Mouse (Mus musculus): ENCODE measurements at regions not wholly inside any gene's neighbourhood (a gene's known extent, or its start where the extent isn't known, plus 50 kb on each side); places are given as distances from the start of the nearest gene placed in this dataset.

DNA sequence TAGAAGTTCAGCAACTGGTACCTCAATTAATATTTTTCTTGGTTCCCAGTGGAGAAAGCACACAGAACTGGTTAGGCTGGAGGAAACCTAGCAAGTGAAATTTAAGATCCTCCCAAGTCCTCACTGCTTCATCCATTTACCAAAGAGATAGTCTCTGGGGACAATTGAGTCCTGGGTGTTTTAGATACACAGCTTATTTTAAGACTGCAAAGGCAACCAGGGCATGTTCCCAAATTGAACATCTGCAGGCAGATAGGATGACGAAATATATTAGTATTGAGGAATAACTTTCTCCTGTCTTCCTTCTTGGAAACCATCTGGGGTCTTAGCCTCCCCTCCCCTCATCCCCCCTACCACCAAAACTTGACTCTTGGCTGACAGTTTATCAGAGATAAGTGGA lies 356.3 kb upstream of the Npvf start:
- Histone ChIP-seq H3K9ac (no peak overlapping the region), H3K9me3 (replicated peaks) (no peaks in the 10 kb centered on the region), H3K4me3 (no peak overlapping the region), H3K27ac (no peak overlapping the region), H3K4me1 (no peaks in the 10 kb centered on the region), H3K36me3 (no peaks in the 10 kb centered on the region), H3K4me2 (no peak overlapping the region), H3K27me3 (replicated peaks) (no peaks in the 10 kb centered on the region)
- 60% methylated on average over 1 of the region's 1 CpGs for WGBS (ENCODE audit: insufficient replicate concordance)
- no peak for ATAC-seq

DNA sequence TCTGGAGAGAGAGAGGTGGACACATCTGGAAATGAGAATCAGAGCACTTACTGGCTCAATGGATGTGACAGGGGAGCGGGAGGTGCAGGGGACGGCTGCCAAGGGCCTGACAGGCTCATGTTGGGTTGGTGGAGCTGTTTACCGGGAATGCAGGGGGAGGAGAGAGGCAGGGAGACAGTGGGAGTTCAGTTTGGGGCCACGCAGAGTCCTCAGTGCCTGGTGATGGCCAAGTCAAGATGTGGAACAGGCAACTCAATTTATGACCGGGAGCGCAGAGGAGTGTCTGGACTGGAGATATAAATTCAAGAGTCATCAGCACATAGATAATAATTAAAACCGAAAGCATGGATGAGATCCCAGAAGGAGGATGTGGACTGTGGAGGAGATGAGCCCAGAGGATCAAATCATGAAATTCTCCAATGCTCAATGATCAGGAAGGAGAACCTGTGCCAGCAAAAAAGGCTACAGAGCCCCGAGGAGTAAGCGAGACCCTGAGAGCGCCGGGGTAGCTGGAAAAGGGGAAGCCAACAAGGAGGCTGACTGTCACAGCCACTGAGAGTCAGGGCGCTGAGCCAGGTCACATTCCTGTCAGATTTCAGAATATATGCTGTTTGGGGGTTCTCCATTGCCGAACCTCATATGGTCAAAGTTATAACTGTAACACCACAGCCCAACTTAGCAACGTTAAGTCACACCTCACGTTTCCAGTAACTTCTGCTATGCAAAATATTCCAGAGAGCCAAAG lies 358.0 kb upstream of the Npvf start:
- ATAC-seq = no peak

DNA sequence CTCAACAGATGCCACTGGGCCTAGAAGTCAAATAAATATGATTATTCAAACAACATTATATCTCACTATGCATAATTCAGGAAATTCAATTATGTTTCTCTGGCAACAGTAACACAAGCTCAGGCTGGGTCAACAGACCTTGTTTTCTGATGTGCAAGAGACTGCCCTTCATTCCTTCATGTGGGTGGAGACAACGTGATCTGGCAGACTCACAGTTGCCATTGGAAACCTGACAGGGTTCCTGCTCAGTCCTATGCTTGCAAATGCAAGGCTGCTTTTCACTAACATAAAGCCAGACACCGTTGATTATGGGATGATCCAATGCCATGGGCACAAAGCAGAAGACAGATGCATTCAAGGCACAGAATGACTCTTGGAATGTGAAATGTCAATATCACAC lies 361.5 kb upstream of the Npvf start:
- H3K9me3 ChIP-seq (replicated peaks) = no peaks in the 10 kb centered on the region
- no peak overlapping the region for H3K4me3 ChIP-seq
- H3K36me3 ChIP-seq = no peaks in the 10 kb centered on the region
- H3K27ac ChIP-seq = no peak overlapping the region
- 61% methylated on average over 2 of the region's 2 CpGs for WGBS (ENCODE audit: insufficient replicate concordance)
- ATAC-seq = no peak
- no peak overlapping the region for H3K4me2 ChIP-seq
- no peaks in the 10 kb centered on the region for H3K4me1 ChIP-seq
- H3K27me3 ChIP-seq (replicated peaks) = no peaks in the 10 kb centered on the region
- H3K9ac ChIP-seq = no peak overlapping the region

More for the DNA sequence above, 358.0 kb upstream of the Npvf start:
- Histone ChIP-seq H3K9ac (no peak overlapping the region), H3K4me3 (no peak overlapping the region), H3K9me3 (replicated peaks) (no peaks in the 10 kb centered on the region), H3K4me1 (no peaks in the 10 kb centered on the region), H3K27ac (no peak overlapping the region), H3K4me2 (no peak overlapping the region), H3K36me3 (no peaks in the 10 kb centered on the region), H3K27me3 (replicated peaks) (no peaks in the 10 kb centered on the region)
- WGBS (ENCODE audit: insufficient replicate concordance) = 63% methylated on average over 15 of the region's 15 CpGs

DNA sequence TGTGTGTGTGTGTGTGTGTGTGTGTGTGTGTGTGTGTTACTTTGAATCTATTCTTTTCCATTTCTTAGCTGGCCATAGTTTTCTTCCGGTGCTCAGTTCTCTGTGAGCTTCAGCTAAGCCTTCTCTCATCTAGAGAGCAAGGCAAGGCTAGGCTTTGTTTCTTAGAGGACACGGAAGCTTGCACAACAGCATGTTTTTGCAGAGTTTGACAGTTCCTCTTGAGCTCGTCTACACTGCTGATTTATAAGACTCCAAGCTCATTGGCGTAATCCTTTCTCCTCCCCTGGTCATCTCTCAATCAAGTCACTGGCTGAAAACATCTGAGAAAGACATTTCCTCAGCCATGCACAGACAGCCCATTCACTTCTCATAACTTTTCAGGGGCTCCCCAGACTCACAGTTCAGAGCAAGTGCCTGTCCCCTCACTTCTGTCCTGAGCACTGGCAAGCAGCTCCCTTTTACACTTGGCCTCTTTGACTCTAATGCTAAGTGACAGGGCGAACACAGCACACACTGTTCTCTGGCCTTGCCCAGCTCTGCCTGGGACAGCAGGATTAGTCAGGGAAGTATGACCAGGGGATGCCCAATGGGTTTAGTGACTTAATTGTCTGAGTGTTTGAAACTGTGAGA lies 362.3 kb upstream of the Npvf start:
- WGBS (ENCODE audit: insufficient replicate concordance) = 56% methylated on average over 5 of the region's 5 CpGs
- Histone ChIP-seq H3K4me2 (no peak overlapping the region), H3K27ac (no peak overlapping the region), H3K4me3 (no peak overlapping the region), H3K36me3 (no peaks in the 10 kb centered on the region), H3K4me1 (no peaks in the 10 kb centered on the region), H3K9ac (no peak overlapping the region), H3K27me3 (replicated peaks) (no peaks in the 10 kb centered on the region), H3K9me3 (replicated peaks) (no peaks in the 10 kb centered on the region)
- ATAC-seq = no peak

DNA sequence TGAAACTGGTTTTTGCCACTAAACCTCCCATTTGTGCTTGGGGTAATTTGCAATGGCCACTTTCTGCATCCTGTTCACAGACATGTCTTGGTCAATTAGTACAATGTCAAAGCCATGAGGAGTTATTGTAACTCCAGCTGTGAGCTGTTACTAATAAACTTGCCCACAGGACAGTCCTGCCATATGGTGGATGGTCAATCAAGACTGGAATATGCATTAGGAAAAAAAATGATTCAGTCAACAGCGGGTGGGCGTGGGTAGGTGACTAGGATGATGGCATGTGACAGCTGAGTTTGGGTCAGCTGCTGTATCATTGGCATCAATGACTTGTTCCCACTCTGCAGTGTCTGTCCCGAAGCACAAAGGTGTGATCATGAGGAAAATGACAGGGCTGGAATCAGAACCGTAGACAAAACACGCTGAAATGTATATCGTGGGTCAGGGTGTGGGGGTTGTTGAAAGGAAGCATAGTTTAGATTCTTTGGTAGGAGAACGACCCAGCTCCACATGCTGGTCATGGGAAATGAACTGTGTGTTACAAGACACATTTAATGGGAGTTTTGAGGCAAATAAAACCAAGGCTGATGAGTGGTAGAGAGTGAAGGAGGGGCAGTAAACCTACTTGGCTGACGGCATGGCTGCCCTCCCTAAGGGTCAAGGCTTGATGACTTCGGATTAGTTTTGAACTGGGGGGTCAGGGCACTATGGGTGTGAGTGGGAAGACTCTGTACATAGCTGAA lies 363.2 kb upstream of the Npvf start:
- no peaks in the 10 kb centered on the region for H3K36me3 ChIP-seq
- no peak for ATAC-seq
- no peaks in the 10 kb centered on the region for H3K9me3 ChIP-seq (replicated peaks)
- 71% methylated on average over 9 of the region's 9 CpGs for WGBS (ENCODE audit: insufficient replicate concordance)
- H3K4me3 ChIP-seq = no peak overlapping the region
- H3K27me3 ChIP-seq (replicated peaks) = no peaks in the 10 kb centered on the region
- H3K4me1 ChIP-seq = no peaks in the 10 kb centered on the region
- no peak overlapping the region for H3K27ac ChIP-seq
- no peak overlapping the region for H3K4me2 ChIP-seq
- H3K9ac ChIP-seq = no peak overlapping the region

DNA sequence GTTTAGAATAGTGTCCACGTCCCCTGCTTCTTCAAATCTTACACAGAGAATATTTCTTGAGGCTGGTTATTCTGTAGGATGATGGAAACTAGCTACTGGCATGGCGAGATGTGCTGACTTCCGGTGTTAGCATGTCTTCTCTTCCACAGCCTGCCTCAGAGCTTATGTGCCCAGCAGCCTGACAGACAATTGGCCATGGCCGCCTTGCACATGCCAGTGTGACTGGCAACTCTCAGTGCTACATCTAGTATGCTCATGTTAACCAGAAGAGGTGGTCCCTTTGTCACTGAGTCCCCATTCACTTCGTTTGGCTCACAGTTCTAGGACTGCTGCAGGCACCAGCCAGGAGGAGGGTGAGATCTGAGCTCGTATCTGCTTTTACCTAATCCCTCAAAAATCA lies 367.0 kb upstream of the Npvf start:
- WGBS (ENCODE audit: insufficient replicate concordance) = 60% methylated on average over 6 of the region's 6 CpGs

DNA sequence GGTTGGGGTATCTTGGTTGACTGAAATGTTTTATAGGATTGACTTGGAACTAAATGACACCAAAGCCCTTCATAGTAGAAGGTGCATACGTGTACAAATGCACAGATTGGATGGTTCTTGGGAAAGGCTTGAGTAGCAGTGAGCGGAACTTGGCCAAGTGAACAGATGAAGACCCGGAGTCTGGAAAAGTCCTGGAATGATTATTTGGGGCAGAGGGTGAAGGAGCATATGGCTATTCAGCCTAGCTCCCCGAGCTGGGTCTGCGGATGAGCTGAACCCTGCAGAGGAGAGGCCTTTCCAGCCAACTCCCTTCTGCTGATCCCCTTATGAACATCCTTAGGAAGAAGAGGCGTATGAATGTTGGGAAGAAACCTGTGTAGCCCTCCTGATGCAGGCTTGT lies 369.1 kb upstream of the Npvf start:
- no peaks in the 10 kb centered on the region for H3K9me3 ChIP-seq (replicated peaks)
- no peak for ATAC-seq
- H3K36me3 ChIP-seq = no peaks in the 10 kb centered on the region
- H3K27ac ChIP-seq = no peak overlapping the region
- H3K9ac ChIP-seq = no peak overlapping the region
- no peak overlapping the region for H3K4me3 ChIP-seq
- no peaks in the 10 kb centered on the region for H3K27me3 ChIP-seq (replicated peaks)
- H3K4me2 ChIP-seq = no peak overlapping the region
- no peaks in the 10 kb centered on the region for H3K4me1 ChIP-seq
- 64% methylated on average over 6 of the region's 6 CpGs for WGBS (ENCODE audit: insufficient replicate concordance)

More for the DNA sequence above, 367.0 kb upstream of the Npvf start:
- H3K9ac ChIP-seq = no peak overlapping the region
- no peaks in the 10 kb centered on the region for H3K27me3 ChIP-seq (replicated peaks)
- H3K36me3 ChIP-seq = no peaks in the 10 kb centered on the region
- H3K4me3 ChIP-seq = no peak overlapping the region
- H3K9me3 ChIP-seq (replicated peaks) = no peaks in the 10 kb centered on the region
- no peak overlapping the region for H3K4me2 ChIP-seq
- no peak overlapping the region for H3K27ac ChIP-seq
- H3K4me1 ChIP-seq = no peaks in the 10 kb centered on the region
- no peak for ATAC-seq

DNA sequence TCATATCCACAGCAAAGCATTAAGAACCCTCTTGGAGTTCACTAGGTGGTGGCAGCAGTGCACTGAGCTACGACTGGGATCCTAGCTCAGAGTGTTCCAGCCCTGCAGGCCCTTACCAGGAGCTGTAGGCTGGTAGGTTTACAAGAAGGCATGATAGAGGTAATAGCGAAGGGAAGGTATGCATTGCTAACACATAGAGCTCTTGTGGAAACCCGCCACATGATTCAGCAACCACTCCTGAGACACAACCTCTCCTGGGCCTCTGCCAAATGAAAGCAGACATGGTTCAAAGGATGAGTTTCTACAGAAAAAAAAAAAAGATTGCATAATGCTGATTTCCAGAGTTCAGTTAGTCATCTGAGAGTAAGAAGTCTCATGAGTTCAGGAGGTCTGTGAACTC lies 370.5 kb upstream of the Npvf start:
- WGBS (ENCODE audit: insufficient replicate concordance) = 58% methylated on average over 3 of the region's 3 CpGs
- no peak overlapping the region for H3K27ac ChIP-seq
- H3K4me2 ChIP-seq = no peak overlapping the region
- no peak for ATAC-seq
- H3K27me3 ChIP-seq (replicated peaks) = no peaks in the 10 kb centered on the region
- no peak overlapping the region for H3K9ac ChIP-seq
- H3K4me1 ChIP-seq = no peaks in the 10 kb centered on the region
- no peak overlapping the region for H3K4me3 ChIP-seq
- no peaks in the 10 kb centered on the region for H3K36me3 ChIP-seq
- no peaks in the 10 kb centered on the region for H3K9me3 ChIP-seq (replicated peaks)

DNA sequence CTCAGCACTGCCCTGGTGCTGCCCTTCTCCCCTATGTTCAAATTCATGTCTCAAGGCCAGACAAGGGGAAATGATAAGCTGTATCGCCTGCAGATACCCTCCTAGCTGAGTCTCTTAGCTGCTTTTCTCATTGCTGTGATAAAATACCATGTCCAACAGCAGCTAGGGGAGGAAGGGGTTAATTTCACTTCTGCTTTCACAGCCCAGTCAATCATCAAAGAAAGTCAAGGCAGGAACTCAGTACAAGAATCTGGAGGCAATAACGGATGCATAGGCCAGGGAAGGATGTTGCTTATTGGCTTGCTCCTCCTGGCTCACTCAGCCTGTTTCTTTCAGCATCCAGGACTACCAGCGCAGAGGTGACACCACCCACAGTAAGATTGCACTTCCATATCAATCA lies 371.2 kb upstream of the Npvf start:
- Histone ChIP-seq H3K36me3 (no peaks in the 10 kb centered on the region), H3K27me3 (replicated peaks) (no peaks in the 10 kb centered on the region), H3K4me1 (no peaks in the 10 kb centered on the region), H3K27ac (no peak overlapping the region), H3K4me2 (no peak overlapping the region), H3K4me3 (no peak overlapping the region), H3K9ac (no peak overlapping the region), H3K9me3 (replicated peaks) (no peaks in the 10 kb centered on the region)
- ATAC-seq = no peak
- 43% methylated on average over 3 of the region's 3 CpGs for WGBS (ENCODE audit: insufficient replicate concordance)

DNA sequence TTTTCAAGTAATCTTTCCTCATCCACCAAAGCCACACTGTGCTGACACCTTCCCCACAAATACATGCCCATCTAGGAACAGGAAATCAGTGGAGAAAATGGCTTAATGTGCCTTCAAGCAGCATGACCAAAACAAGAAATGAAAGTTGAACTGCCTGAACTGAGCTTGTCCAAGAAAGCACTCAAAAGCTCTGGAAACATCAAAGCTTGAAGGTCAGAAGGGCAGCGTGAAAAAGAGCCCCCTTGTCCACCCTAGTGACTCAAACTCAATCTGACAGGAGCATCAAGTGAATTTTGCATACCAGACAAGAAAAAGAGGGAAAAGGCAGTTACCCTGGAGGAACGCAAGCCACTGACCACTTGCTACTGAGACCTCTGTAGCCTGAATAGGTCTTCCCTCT lies 373.1 kb upstream of the Npvf start:
- no peak for ATAC-seq
- WGBS (ENCODE audit: insufficient replicate concordance) = 54% methylated on average over 2 of the region's 2 CpGs
- Histone ChIP-seq H3K4me1 (no peaks in the 10 kb centered on the region), H3K36me3 (no peaks in the 10 kb centered on the region), H3K27me3 (replicated peaks) (no peaks in the 10 kb centered on the region), H3K9me3 (replicated peaks) (no peaks in the 10 kb centered on the region), H3K4me2 (no peak overlapping the region), H3K27ac (no peak overlapping the region), H3K9ac (no peak overlapping the region), H3K4me3 (no peak overlapping the region)

DNA sequence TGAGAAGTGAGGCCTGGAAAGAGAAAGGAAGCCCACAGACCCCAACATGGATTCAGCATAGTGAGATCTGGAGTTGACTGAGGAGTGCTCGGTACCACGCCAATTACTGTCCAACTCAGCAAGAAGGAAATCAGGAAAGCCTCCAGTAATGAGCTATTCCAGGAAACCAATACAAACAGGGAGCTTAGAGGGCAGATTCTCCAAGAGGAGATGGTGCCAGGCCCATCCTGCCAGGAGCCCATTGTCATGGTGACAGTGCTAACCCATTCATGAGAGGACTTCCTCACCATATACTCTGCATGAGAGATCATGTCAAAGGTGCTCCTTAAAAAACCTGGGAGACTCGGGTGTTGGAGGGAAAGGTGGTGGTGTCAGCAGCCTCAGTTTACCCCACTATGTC lies 375.3 kb upstream of the Npvf start:
- Histone ChIP-seq H3K9me3 (replicated peaks) (no peaks in the 10 kb centered on the region), H3K4me1 (no peaks in the 10 kb centered on the region), H3K36me3 (no peaks in the 10 kb centered on the region), H3K27me3 (replicated peaks) (no peaks in the 10 kb centered on the region), H3K9ac (no peak overlapping the region), H3K27ac (no peak overlapping the region), H3K4me2 (no peak overlapping the region), H3K4me3 (no peak overlapping the region)
- 65% methylated on average over 3 of the region's 3 CpGs for WGBS (ENCODE audit: insufficient replicate concordance)
- no peak for ATAC-seq

DNA sequence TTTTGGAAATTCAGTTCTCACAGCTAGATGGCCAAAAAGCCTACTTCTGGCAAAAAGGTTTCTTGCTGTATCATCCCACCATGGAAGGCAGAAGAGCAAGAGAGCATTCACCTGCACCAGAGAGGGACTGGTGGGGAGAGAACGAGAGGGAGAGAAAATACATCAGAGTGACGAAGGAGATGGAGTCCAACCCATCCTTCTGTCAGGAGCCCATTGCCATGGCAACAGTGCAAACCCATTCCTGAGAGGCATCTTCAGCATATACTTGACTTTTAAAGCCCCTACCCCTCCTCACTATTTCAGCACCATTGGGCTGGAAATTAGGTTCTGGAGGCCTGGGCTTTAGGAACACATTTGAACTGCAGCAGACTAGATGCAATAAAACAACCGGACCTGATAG lies 375.7 kb upstream of the Npvf start:
- H3K4me2 ChIP-seq = no peak overlapping the region
- H3K4me1 ChIP-seq = no peaks in the 10 kb centered on the region
- no peaks in the 10 kb centered on the region for H3K9me3 ChIP-seq (replicated peaks)
- no peaks in the 10 kb centered on the region for H3K36me3 ChIP-seq
- H3K27ac ChIP-seq = no peak overlapping the region
- no peaks in the 10 kb centered on the region for H3K27me3 ChIP-seq (replicated peaks)
- 76% methylated on average over 3 of the region's 3 CpGs for WGBS (ENCODE audit: insufficient replicate concordance)
- no peak for ATAC-seq
- no peak overlapping the region for H3K4me3 ChIP-seq
- H3K9ac ChIP-seq = no peak overlapping the region
